Mouse (Mus musculus): Measurements from ENCODE around the gene Fam183b. TPM values are rescaled to one million over a fixed set of nuclear protein-coding genes. Genes with fewer than 3 reads are reported as not detected.
"Not testable (repeated sequence)": the region's sequence is repeated elsewhere in the genome, so short reads cannot be mapped to it uniquely, and the experiment has no call there.

Gene Fam183b
- polyA plus RNA-seq, 1 experiment from 2014 or later = 40.1 TPM

GRCm38 (mm10) chr11:58814700-58815099, 12.9 kb upstream of the Fam183b start, which contains the start of gene Olfr313:
Gene Olfr313, plus strand, starts transcription at chr11:58815000.
- not testable (repeated sequence) for H3K4me3 ChIP-seq (ENCODE audit: low read depth, low read length); H3K36me3 ChIP-seq (ENCODE audit: control insufficient read depth, insufficient read depth, low read length); H3K4me1 ChIP-seq (replicated peaks; ENCODE audit: control insufficient read depth, insufficient read depth, low read length); DNase-seq (ENCODE audit: low spot score); H3K9me3 ChIP-seq (ENCODE audit: control insufficient read depth, low read length); ATAC-seq (replicated peaks; ENCODE audit: low FRiP score, low TSS enrichment, low read depth); H3K9ac ChIP-seq (ENCODE audit: low read length); H3K27me3 ChIP-seq (replicated peaks; ENCODE audit: control insufficient read depth, insufficient read depth, low read length); H3K4me2 ChIP-seq (ENCODE audit: low read length); H3K27ac ChIP-seq (ENCODE audit: low read depth)
- WGBS = 54% methylated on average over 1 of the region's 1 CpGs

- 4% methylated on average over 1 of the region's 1 CpGs for WGBS
- no peak for ATAC-seq (replicated peaks; ENCODE audit: low FRiP score, low TSS enrichment, low read depth)
- Histone ChIP-seq H3K4me1 (replicated peaks; ENCODE audit: control insufficient read depth, insufficient read depth, low read length) (no peaks in the 10 kb centered on the region), H3K4me3 (ENCODE audit: low read depth, low read length) (no peak overlapping the region), H3K27me3 (replicated peaks; ENCODE audit: control insufficient read depth, insufficient read depth, low read length) (no peaks in the 10 kb centered on the region), H3K9ac (ENCODE audit: low read length) (no peak overlapping the region), H3K27ac (ENCODE audit: low read depth) (no peak overlapping the region), H3K36me3 (ENCODE audit: control insufficient read depth, insufficient read depth, low read length) (no peaks in the 10 kb centered on the region), H3K4me2 (ENCODE audit: low read length) (no peak overlapping the region), H3K9me3 (ENCODE audit: control insufficient read depth, low read length) (no peaks in the 10 kb centered on the region)
- DNase-seq (ENCODE audit: low spot score) = no peak
These were observed 10.2 kb upstream of the Fam183b start for GRCm38 (mm10) chr11:58812001-58812400.

- Histone ChIP-seq H3K4me3 (ENCODE audit: low read depth, low read length) (no peak overlapping the region), H3K27ac (ENCODE audit: low read depth) (peak overlapping the region; percentile 47; the same call in 1 of the 2 replicates), H3K27me3 (replicated peaks; ENCODE audit: control insufficient read depth, insufficient read depth, low read length) (no peaks in the 10 kb centered on the region), H3K36me3 (ENCODE audit: control insufficient read depth, insufficient read depth, low read length) (no peaks in the 10 kb centered on the region), H3K4me2 (ENCODE audit: low read length) (0 out of 2 replicates have a peak overlapping the region, but pooled peaks have one; percentile 11), H3K9ac (ENCODE audit: low read length) (no peak overlapping the region), H3K4me1 (replicated peaks; ENCODE audit: control insufficient read depth, insufficient read depth, low read length) (peaks cover 11% of the 10 kb centered on the region), H3K9me3 (ENCODE audit: control insufficient read depth, low read length) (no peaks in the 10 kb centered on the region)
- DNase-seq (ENCODE audit: low spot score) (no peak), ATAC-seq (replicated peaks; ENCODE audit: low FRiP score, low TSS enrichment, low read depth) (peak; percentile 80)
- 34% methylated on average over 2 of the region's 2 CpGs for WGBS
These were observed 2.6 kb upstream of the Fam183b start for GRCm38 (mm10) chr11:58804393-58804792.

GRCm38 (mm10) chr11:58803871-58804270, 2.1 kb upstream of the Fam183b start:
- Histone ChIP-seq H3K4me1 (replicated peaks; ENCODE audit: control insufficient read depth, insufficient read depth, low read length) (peaks cover 11% of the 10 kb centered on the region), H3K27me3 (replicated peaks; ENCODE audit: control insufficient read depth, insufficient read depth, low read length) (no peaks in the 10 kb centered on the region), H3K27ac (ENCODE audit: low read depth) (peak overlapping the region; percentile 54; the same call in 1 of the 2 replicates), H3K9ac (ENCODE audit: low read length) (no peak overlapping the region), H3K36me3 (ENCODE audit: control insufficient read depth, insufficient read depth, low read length) (no peaks in the 10 kb centered on the region), H3K4me2 (ENCODE audit: low read length) (0 out of 2 replicates have a peak overlapping the region, but pooled peaks have one; percentile 11), H3K4me3 (ENCODE audit: low read depth, low read length) (no peak overlapping the region), H3K9me3 (ENCODE audit: control insufficient read depth, low read length) (no peaks in the 10 kb centered on the region)
- 33% methylated on average over 4 of the region's 4 CpGs for WGBS
- ATAC-seq (replicated peaks; ENCODE audit: low FRiP score, low TSS enrichment, low read depth) (no peak), DNase-seq (ENCODE audit: low spot score) (no peak)

GRCm38 (mm10) chr11:58799747-58800146, 2.0 kb downstream of the Fam183b start:
- Histone ChIP-seq H3K27ac (ENCODE audit: low read depth) (no peak overlapping the region), H3K4me2 (ENCODE audit: low read length) (no peak overlapping the region), H3K4me1 (replicated peaks; ENCODE audit: control insufficient read depth, insufficient read depth, low read length) (peaks cover 11% of the 10 kb centered on the region), H3K27me3 (replicated peaks; ENCODE audit: control insufficient read depth, insufficient read depth, low read length) (no peaks in the 10 kb centered on the region), H3K36me3 (ENCODE audit: control insufficient read depth, insufficient read depth, low read length) (no peaks in the 10 kb centered on the region), H3K9me3 (ENCODE audit: control insufficient read depth, low read length) (no peaks in the 10 kb centered on the region), H3K4me3 (ENCODE audit: low read depth, low read length) (no peak overlapping the region), H3K9ac (ENCODE audit: low read length) (no peak overlapping the region)
- DNase-seq (ENCODE audit: low spot score) = no peak
- 76% methylated on average over 5 of the region's 5 CpGs for WGBS
- ATAC-seq (replicated peaks; ENCODE audit: low FRiP score, low TSS enrichment, low read depth) = no peak

GRCm38 (mm10) chr11:58796850-58797249, 4.9 kb downstream of the Fam183b start:
- H3K9me3 ChIP-seq (ENCODE audit: control insufficient read depth, low read length) = no peaks in the 10 kb centered on the region
- 68% methylated on average over 7 of the region's 7 CpGs for WGBS
- no peak overlapping the region for H3K27ac ChIP-seq (ENCODE audit: low read depth)
- H3K36me3 ChIP-seq (ENCODE audit: control insufficient read depth, insufficient read depth, low read length) = no peaks in the 10 kb centered on the region
- H3K4me2 ChIP-seq (ENCODE audit: low read length) = no peak overlapping the region
- no peak for ATAC-seq (replicated peaks; ENCODE audit: low FRiP score, low TSS enrichment, low read depth)
- H3K4me1 ChIP-seq (replicated peaks; ENCODE audit: control insufficient read depth, insufficient read depth, low read length) = peaks cover 2% of the 10 kb centered on the region
- no peak for DNase-seq (ENCODE audit: low spot score)
- no peak overlapping the region for H3K4me3 ChIP-seq (ENCODE audit: low read depth, low read length)
- no peaks in the 10 kb centered on the region for H3K27me3 ChIP-seq (replicated peaks; ENCODE audit: control insufficient read depth, insufficient read depth, low read length)
- H3K9ac ChIP-seq (ENCODE audit: low read length) = no peak overlapping the region

- no peak for DNase-seq (ENCODE audit: low spot score)
- no peak overlapping the region for H3K9ac ChIP-seq (ENCODE audit: low read length)
- H3K27me3 ChIP-seq (replicated peaks; ENCODE audit: control insufficient read depth, insufficient read depth, low read length) = no peaks in the 10 kb centered on the region
- no peak overlapping the region for H3K4me2 ChIP-seq (ENCODE audit: low read length)
- no peaks in the 10 kb centered on the region for H3K36me3 ChIP-seq (ENCODE audit: control insufficient read depth, insufficient read depth, low read length)
- no peaks in the 10 kb centered on the region for H3K4me1 ChIP-seq (replicated peaks; ENCODE audit: control insufficient read depth, insufficient read depth, low read length)
- 84% methylated on average over 2 of the region's 2 CpGs for WGBS
- no peak overlapping the region for H3K4me3 ChIP-seq (ENCODE audit: low read depth, low read length)
- H3K9me3 ChIP-seq (ENCODE audit: control insufficient read depth, low read length) = no peaks in the 10 kb centered on the region
- H3K27ac ChIP-seq (ENCODE audit: low read depth) = no peak overlapping the region
- no peak for ATAC-seq (replicated peaks; ENCODE audit: low FRiP score, low TSS enrichment, low read depth)
These were observed 5.9 kb downstream of the Fam183b start for GRCm38 (mm10) chr11:58795856-58796255.

GRCm38 (mm10) chr11:58790646-58791045, 11.1 kb downstream of the Fam183b start:
- peak; percentile 43 for DNase-seq (ENCODE audit: low spot score)
- no peak overlapping the region for H3K27ac ChIP-seq (ENCODE audit: low read depth)
- H3K4me1 ChIP-seq (replicated peaks; ENCODE audit: control insufficient read depth, insufficient read depth, low read length) = no peaks in the 10 kb centered on the region
- no peaks in the 10 kb centered on the region for H3K27me3 ChIP-seq (replicated peaks; ENCODE audit: control insufficient read depth, insufficient read depth, low read length)
- ATAC-seq (replicated peaks; ENCODE audit: low FRiP score, low TSS enrichment, low read depth) = no peak
- no peak overlapping the region for H3K4me2 ChIP-seq (ENCODE audit: low read length)
- H3K4me3 ChIP-seq (ENCODE audit: low read depth, low read length) = no peak overlapping the region
- H3K9ac ChIP-seq (ENCODE audit: low read length) = no peak overlapping the region
- H3K9me3 ChIP-seq (ENCODE audit: control insufficient read depth, low read length) = no peaks in the 10 kb centered on the region
- no peaks in the 10 kb centered on the region for H3K36me3 ChIP-seq (ENCODE audit: control insufficient read depth, insufficient read depth, low read length)
- WGBS = 72% methylated on average over 6 of the region's 6 CpGs

GRCm38 (mm10) chr11:58790053-58790452, 11.7 kb downstream of the Fam183b start:
- Histone ChIP-seq H3K36me3 (ENCODE audit: control insufficient read depth, insufficient read depth, low read length) (no peaks in the 10 kb centered on the region), H3K27ac (ENCODE audit: low read depth) (no peak overlapping the region), H3K4me3 (ENCODE audit: low read depth, low read length) (no peak overlapping the region), H3K27me3 (replicated peaks; ENCODE audit: control insufficient read depth, insufficient read depth, low read length) (no peaks in the 10 kb centered on the region), H3K4me2 (ENCODE audit: low read length) (no peak overlapping the region), H3K9ac (ENCODE audit: low read length) (no peak overlapping the region), H3K4me1 (replicated peaks; ENCODE audit: control insufficient read depth, insufficient read depth, low read length) (no peaks in the 10 kb centered on the region), H3K9me3 (ENCODE audit: control insufficient read depth, low read length) (no peaks in the 10 kb centered on the region)
- peak; percentile 20 for DNase-seq (ENCODE audit: low spot score)
- no peak for ATAC-seq (replicated peaks; ENCODE audit: low FRiP score, low TSS enrichment, low read depth)
- 50% methylated on average over 2 of the region's 2 CpGs for WGBS
